Mouse (Mus musculus) liver, adult 10 weeks (tissue): ENCODE measurements around the gene Zfp369. TPM values are rescaled to one million over a fixed set of nuclear protein-coding genes. Genes with fewer than 3 reads are reported as not detected.

Experiments used
- polyA plus RNA-seq: library from polyadenylated mRNA; stranded (reverse); fragments of 350-450 nt; fragmentation: Illumina TruSeq; extraction: RNeasy Lipid Tissue Mini Kit (QIAGEN cat#74804); gene quantifications from one replicate; pipeline ENCODE4 v1.2.3, GENCODE M21; 2014; ENCODE audit warnings: low read depth, low replicate concordance

Zfp369 gene
- 22.7 TPM for polyA plus RNA-seq

DNA sequence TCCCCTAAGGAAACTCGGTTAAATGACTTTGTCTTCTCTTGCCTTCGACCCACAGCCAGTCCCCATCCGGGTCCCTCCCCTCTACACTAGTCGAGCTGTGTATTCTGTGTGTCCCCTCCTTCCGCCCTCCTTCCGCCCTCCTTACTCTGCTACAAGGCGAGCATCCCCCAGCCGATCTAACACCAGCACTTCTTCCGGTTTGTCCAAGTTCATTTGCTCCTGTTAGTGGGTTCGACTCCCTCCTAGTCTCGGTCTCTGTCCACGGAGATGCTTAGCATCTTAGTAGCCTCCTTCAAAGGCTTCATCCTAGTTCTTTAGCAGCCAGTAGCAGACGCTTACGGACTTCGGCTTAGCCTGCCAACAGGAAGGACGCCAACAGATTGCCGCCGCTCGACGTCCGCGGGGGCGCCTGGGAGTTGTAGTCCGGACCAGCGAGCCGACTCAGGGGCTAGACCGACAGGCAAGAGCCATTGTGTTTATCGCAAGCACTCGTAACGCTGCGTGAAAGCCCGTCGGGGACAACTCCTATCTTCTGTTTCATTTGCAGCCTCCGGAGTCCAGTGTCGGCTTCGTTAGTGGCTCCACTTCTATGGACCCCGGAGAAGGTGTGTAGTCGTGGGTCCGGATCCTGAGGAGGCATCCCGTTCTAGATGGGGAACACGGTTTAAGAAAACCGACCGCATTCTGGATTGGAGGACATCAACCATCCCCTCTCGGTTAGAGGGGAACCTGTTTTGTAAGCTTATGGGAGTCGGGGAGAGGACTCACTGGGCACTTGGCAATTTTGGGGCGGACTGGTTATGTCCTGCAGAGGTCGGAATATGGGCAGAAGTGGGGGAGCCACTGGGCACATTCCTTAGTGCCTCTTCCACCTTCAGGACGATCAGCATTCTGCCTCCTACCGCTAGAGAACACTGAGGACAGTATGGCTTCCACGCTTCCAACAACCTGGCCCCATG, at the start of gene Zfp369:
Gene Zfp369, plus strand, starts transcription at position 432 of the 959 bp plus-strand sequence.

DNA sequence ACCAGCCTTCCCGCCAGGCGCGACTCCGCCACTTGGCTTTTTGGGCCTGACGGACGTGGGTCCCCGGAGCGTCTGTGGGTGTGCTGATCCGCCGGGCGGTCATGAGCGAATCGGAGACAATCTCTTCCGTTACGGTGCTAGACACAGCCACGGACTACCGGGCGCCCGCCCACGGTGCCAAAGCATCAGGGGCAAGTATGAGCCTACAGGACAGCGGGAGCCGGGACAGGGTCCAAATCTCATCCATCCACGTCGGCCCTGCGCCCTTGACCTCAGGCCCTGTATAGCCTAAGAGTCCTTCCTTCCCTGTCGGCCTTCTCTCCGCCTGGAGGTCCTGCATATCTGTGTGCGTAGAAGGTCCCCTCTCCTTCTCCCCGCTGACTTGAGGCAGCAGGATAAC, 19.4 kb upstream of the Zfp369 start, which contains the start of gene Gm10775:
Gene Gm10775, plus strand, starts transcription at position 301 of the 400 bp plus-strand sequence.

Other genes starting within 250 kb of the Zfp369 start
- not detected for gene Spata31d1c, start 245.8 kb upstream of the Zfp369 start, polyA plus RNA-seq
- gene Prss47, start 226.1 kb upstream of the Zfp369 start, polyA plus RNA-seq = not detected
- 45.3 TPM for gene Mfsd14b, start 165.8 kb upstream of the Zfp369 start, polyA plus RNA-seq
- not detected for gene Olfr465-ps1, start 140.7 kb upstream of the Zfp369 start, polyA plus RNA-seq
- not detected for gene Olfr466, start 128.6 kb upstream of the Zfp369 start, polyA plus RNA-seq
- not detected for gene Nlrp4f, start 72.8 kb upstream of the Zfp369 start, polyA plus RNA-seq
- not detected for gene Gm10775, start 19.3 kb upstream of the Zfp369 start, polyA plus RNA-seq
- gene Gm10139, start 233.9 kb downstream of the Zfp369 start, polyA plus RNA-seq = not detected